Mouse (Mus musculus): Measurements from ENCODE around the gene Catsperz.

- no peak for TF ChIP-seq CHD2 (IDR thresholded peaks at IDR 0.05; ENCODE audit: low read depth, low read length)
- TF ChIP-seq HCFC1 (IDR thresholded peaks at IDR 0.05; ENCODE audit: borderline replicate concordance, insufficient read depth, low read length): peak; percentile 80
These were observed 15.5 kb downstream of the Catsperz start, which contains the start of the genes Trmt112 and Prdx5 for GRCm38 (mm10) chr19:6909507-6910289.

Data from ES-E14 (cell line).